In the genomic region with DNA sequence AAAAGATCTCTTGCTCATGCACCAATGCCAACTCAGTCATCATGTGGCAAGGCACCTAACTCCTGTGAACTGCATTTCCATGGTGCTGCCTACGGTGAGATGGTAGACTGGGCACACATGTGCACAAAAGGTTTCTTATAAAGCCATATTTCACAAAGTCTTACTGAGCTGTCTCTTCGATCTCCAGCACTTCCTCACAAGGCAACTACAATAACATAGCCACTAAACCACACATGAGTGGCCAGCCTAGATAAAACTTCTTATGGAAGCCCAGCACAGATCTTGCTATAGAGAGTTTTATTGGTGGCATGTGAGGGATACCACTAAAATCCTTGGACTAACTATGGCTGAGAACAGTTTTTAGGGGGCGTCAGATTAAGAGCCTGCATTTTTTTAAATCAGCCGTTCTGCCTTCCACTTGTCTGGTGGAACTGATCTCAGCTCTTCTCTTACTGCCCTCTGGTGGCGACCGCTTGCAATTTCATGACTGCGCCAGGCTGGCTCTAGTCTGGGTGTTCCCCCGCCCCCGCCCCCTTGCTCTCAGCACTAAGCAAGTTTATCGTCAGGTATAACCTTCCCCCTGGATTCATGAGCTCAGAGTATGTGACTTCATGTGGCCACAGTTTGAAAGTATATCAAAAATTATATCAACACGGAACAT, we compare ENCODE assay signal across 8 mouse cellular contexts.
A peak's percentile ranks its signal among the peaks of the same experiment; 100 is the strongest.
DNase-seq lines count a peak whose midpoint lies in the region; ATAC-seq and TF ChIP-seq lines count a peak whose summit lies in the region.

No protein-coding gene starts in this region.

- WGBS in spleen, adult 2 months: 12% methylated on average over 11 of the region's 11 CpGs
- WGBS in cerebellum, adult 2 months: 21% methylated on average over 11 of the region's 11 CpGs
- 21% methylated on average over 11 of the region's 11 CpGs for WGBS in forebrain, postnatal 0 days
- WGBS in hindbrain, postnatal 0 days: 21% methylated on average over 11 of the region's 11 CpGs
- 20% methylated on average over 11 of the region's 11 CpGs for WGBS in midbrain, embryonic 16.5 days

- H3K36me3 ChIP-seq in spleen, adult 2 months (ENCODE audit: control insufficient read depth, insufficient read depth, low read length): no peaks in the 10 kb centered on the region
- H3K36me3 ChIP-seq in forebrain, postnatal 0 days (ENCODE audit: insufficient read depth): no peaks in the 10 kb centered on the region
- H3K36me3 ChIP-seq in hindbrain, postnatal 0 days (ENCODE audit: insufficient read depth, low read length): no peaks in the 10 kb centered on the region
- no peaks in the 10 kb centered on the region for H3K36me3 ChIP-seq in midbrain, embryonic 16.5 days (ENCODE audit: control insufficient read depth, insufficient read depth, low read length)

- TF ChIP-seq POLR2A in spleen, adult 2 months (IDR thresholded peaks at IDR 0.05; ENCODE audit: low read depth, low read length): no peak
- no peak for TF ChIP-seq POLR2A in cerebellum, adult 2 months (IDR thresholded peaks at IDR 0.05; ENCODE audit: borderline replicate concordance, insufficient read depth, low read length)

- H3K4me3 ChIP-seq in spleen, adult 2 months (ENCODE audit: extremely low read depth, insufficient read depth, insufficient read length): no peak overlapping the region
- H3K4me3 ChIP-seq in cerebellum, adult 2 months (replicated peaks; ENCODE audit: insufficient read depth, low read depth, low read length): no peak overlapping the region
- H3K4me3 ChIP-seq in forebrain, postnatal 0 days (ENCODE audit: low read depth, low read length): no peak overlapping the region
- no peak overlapping the region for H3K4me3 ChIP-seq in hindbrain, postnatal 0 days (ENCODE audit: low read length)
- no peak overlapping the region for H3K4me3 ChIP-seq in midbrain, embryonic 16.5 days (ENCODE audit: low read depth, low read length)

- ATAC-seq in forebrain, postnatal 0 days: peak; percentile 78
- peak; percentile 58; the same call in 1 of the 2 replicates for ATAC-seq in hindbrain, postnatal 0 days
- peak; percentile 46 for ATAC-seq in midbrain, embryonic 16.5 days

- no peaks in the 10 kb centered on the region for H3K27me3 ChIP-seq in spleen, adult 2 months (ENCODE audit: control insufficient read depth, insufficient read depth, low read length)
- H3K27me3 ChIP-seq in cerebellum, adult 2 months (ENCODE audit: control insufficient read depth, insufficient read depth, low read length): no peaks in the 10 kb centered on the region
- no peaks in the 10 kb centered on the region for H3K27me3 ChIP-seq in forebrain, postnatal 0 days (ENCODE audit: insufficient read depth, low read length)
- H3K27me3 ChIP-seq in hindbrain, postnatal 0 days (ENCODE audit: insufficient read depth, low read length): no peaks in the 10 kb centered on the region
- H3K27me3 ChIP-seq in midbrain, embryonic 16.5 days (ENCODE audit: control insufficient read depth, insufficient read depth, low read depth, low read length): no peaks in the 10 kb centered on the region

- H3K4me1 ChIP-seq in spleen, adult 2 months (ENCODE audit: control insufficient read depth, insufficient read depth, insufficient read length): peaks cover 7% of the 10 kb centered on the region; the same call in 1 of the 2 replicates
- H3K4me1 ChIP-seq in cerebellum, adult 2 months (ENCODE audit: control insufficient read depth, insufficient read depth, low read length): peaks cover 24% of the 10 kb centered on the region
- H3K4me1 ChIP-seq in forebrain, postnatal 0 days (ENCODE audit: insufficient read depth): 0 out of 2 replicates have a peak, but pooled peaks cover 3% of the 10 kb centered on the region
- H3K4me1 ChIP-seq in hindbrain, postnatal 0 days (ENCODE audit: insufficient read depth, low read length): peaks cover 3% of the 10 kb centered on the region
- peaks cover 17% of the 10 kb centered on the region for H3K4me1 ChIP-seq in midbrain, embryonic 16.5 days (ENCODE audit: control insufficient read depth, insufficient read depth, low read length)

- peak; percentile 49; the same call in 1 of the 2 replicates for TF ChIP-seq CTCF in spleen, adult 2 months (IDR thresholded peaks at IDR 0.05; ENCODE audit: extremely low read depth, insufficient read depth, insufficient read length, insufficient replicate concordance)
- peak; percentile 85 for TF ChIP-seq CTCF in cerebellum, adult 2 months (IDR thresholded peaks at IDR 0.05; ENCODE audit: borderline replicate concordance, insufficient read depth, low read depth, low read length)
- TF ChIP-seq CTCF in forebrain, postnatal 0 days (IDR thresholded peaks at IDR 0.05; ENCODE audit: low read depth): peak; percentile 91
- peak; percentile 88 for TF ChIP-seq CTCF in hindbrain, postnatal 0 days (IDR thresholded peaks at IDR 0.05; ENCODE audit: low read depth)

- H3K4me2 ChIP-seq in forebrain, postnatal 0 days (ENCODE audit: low read depth): no peak overlapping the region
- H3K4me2 ChIP-seq in hindbrain, postnatal 0 days (ENCODE audit: low read depth, low read length): no peak overlapping the region
- H3K4me2 ChIP-seq in midbrain, embryonic 16.5 days (ENCODE audit: low read length): no peak overlapping the region

- H3K9ac ChIP-seq in forebrain, postnatal 0 days: no peak overlapping the region
- no peak overlapping the region for H3K9ac ChIP-seq in hindbrain, postnatal 0 days (replicated peaks; ENCODE audit: low read length)
- no peak overlapping the region for H3K9ac ChIP-seq in midbrain, embryonic 16.5 days (ENCODE audit: low read depth, low read length)

- DNase-seq in spleen, adult 2 months (ENCODE audit: low read depth in 1 of 2, low spot score in 2 of 2): peak in 1 of 2 experiments; percentile 28
- no peak for DNase-seq in spleen, adult 12 weeks (ENCODE audit: low spot score)
- DNase-seq in cerebellum, adult 2 months: peak; percentile 87 to 91
- peak; percentile 85 for DNase-seq in forebrain, postnatal 0 days
- DNase-seq in hindbrain, postnatal 0 days (ENCODE audit: low spot score): peak; percentile 83
- DNase-seq in left cerebral cortex, postnatal 25 days (ENCODE audit: low spot score in 2 of 2): peak; percentile 82 to 92
- DNase-seq in thymus, postnatal 0 days (ENCODE audit: low spot score): peak; percentile 30

- no peak overlapping the region for H3K27ac ChIP-seq in spleen, adult 2 months (ENCODE audit: insufficient read depth, low read length)
- no peak overlapping the region for H3K27ac ChIP-seq in cerebellum, adult 2 months (ENCODE audit: insufficient read depth, low read length)
- H3K27ac ChIP-seq in forebrain, postnatal 0 days (ENCODE audit: low read depth, low read length): no peak overlapping the region
- H3K27ac ChIP-seq in hindbrain, postnatal 0 days: no peak overlapping the region
- no peak overlapping the region for H3K27ac ChIP-seq in midbrain, embryonic 16.5 days (ENCODE audit: low read length)

- no peaks in the 10 kb centered on the region for H3K9me3 ChIP-seq in forebrain, postnatal 0 days (ENCODE audit: low read length)
- H3K9me3 ChIP-seq in hindbrain, postnatal 0 days (ENCODE audit: low read length): no peaks in the 10 kb centered on the region
- H3K9me3 ChIP-seq in midbrain, embryonic 16.5 days (replicated peaks; ENCODE audit: control insufficient read depth, low read length, poor library complexity, severe bottlenecking): no peaks in the 10 kb centered on the region

- intact Hi-C loops in left cerebral cortex, postnatal 25 days (cut with DNase I): loop anchor here (2.0 to 10.0 kb wide), 2 partner anchors 230 to 438 kb away; no protein-coding TSS in a partner anchor
